Mouse (Mus musculus): Measurements from ENCODE around the gene Wfdc18.

The Wfdc18 gene

DNA sequence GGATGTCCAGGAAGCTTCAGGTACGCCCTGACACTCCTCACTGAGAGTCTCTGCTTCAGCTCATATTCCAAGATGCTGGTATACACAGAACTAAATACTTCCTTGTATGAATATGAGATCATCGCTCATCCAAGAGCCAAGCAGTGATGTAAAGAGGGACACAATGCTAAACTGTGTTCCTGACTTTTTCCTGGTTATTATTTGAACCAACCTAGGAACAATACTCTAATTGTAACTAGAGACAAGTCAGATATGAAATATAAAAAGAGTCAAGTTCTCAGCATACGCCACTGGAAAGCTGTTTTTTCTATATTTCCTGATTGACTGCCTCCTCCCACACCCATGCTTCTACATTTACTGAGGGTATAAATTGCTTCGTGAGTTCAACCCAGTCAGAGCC lies at the start of gene Wfdc18:
Gene Wfdc18 (plus strand): TSS at position 301 of the 400 bp plus-strand sequence.
- DNase-seq (ENCODE audit: low spot score in 2 of 2) = no peak

DNA sequence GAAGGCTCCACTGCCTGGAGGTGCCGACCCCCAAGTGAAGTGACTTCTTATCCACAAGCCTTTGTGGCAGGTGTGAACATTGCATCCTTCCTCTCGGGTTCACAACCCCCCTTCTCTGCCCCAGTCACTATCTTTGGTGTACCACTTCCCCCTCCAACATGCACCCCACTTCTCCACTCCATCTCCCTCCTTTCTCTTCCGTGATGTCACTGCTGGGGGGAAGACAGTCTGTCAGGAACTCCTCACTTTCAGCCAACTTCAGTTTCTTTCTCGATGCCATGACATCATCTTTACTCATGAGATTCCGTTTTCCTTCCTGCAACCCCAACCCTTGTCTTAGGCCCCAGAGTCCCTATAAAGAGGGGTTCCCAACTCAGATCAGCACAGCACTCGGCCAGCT lies 46.6 kb upstream of the Wfdc18 start, which contains the start of gene Ccl4:
Gene Ccl4 (plus strand): TSS at position 381 of the 400 bp plus-strand sequence.
- peak; percentile 5 to 19 for DNase-seq (ENCODE audit: low spot score in 2 of 2)

DNA sequence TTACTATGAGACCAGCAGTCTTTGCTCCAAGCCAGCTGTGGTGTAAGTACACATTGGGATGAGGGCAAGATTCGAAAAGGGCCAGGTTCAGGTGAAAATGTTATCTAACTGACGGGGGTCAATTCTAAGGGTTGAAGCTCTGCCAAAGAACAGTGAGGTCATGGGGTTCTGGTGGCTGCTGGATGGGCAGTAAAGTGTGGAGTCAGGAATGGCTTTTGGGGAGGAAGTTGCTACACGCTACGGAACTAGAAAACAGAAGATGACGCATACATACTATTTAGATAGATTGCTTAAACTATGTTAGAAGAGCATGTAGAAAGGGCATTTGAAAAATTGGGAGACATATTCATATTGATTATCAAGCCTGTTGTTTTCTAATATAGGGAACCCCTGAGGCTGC lies 45.3 kb upstream of the Wfdc18 start:
- DNase-seq (ENCODE audit: low spot score in 2 of 2) = no peak

DNA sequence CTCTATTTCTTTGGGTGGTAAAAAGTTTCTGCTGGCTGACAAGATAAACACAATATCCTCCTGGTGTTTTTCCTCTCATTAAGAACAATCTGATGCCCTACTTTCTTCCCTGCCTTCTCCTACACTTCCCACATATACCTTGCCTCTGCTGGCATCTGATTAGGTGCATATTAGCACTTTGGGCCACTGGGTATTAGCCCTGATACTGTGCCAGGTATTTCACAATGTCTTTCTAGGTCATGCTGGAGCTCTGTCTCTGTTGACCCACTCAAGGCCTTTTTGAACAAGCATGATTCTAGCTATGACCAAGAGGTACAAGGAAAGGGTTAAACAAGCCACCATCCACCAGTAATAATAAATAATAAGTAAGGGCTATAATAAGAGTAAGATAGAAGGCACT lies 37.1 kb upstream of the Wfdc18 start:
- no peak for DNase-seq (ENCODE audit: low spot score in 2 of 2)

DNA sequence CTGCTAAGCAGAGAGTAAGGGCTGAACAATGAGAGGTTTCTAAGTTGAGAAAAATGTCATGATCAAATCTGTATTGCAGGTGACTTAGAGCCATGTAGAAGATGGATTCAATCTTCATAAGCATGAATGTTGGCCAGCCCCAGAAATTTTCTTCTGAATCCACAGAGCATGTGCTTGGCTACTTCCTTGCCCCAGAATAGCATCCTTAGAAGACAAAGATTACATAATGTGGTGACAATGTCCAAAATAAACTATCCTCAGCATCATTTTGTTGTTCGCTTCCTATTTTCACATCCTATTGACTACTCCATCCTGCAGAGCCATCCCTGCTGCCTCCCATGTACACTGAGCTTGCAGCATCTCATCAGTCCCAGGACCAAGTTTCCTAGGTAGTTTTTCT lies 33.1 kb upstream of the Wfdc18 start:
- DNase-seq (ENCODE audit: low spot score in 2 of 2) = no peak

DNA sequence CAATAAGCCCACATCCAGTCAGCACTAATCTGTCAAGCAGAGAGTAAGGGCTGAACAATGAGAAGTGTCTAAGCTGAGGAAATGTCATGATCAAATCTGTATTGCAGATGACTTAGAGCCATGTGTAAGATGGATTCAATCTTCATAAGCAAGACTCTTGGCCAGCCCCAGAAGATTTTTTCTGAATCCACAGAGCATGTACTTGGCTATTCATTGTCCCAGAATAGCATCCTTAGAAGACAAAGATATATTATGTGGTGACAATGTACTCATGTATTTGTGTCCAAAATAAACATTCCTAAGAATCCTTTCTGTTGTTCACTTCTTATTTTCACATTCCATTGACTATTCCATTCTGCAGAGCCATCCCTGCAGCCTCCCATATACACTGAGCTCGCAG lies 18.9 kb upstream of the Wfdc18 start:
- DNase-seq (ENCODE audit: low spot score in 2 of 2) = no peak

DNA sequence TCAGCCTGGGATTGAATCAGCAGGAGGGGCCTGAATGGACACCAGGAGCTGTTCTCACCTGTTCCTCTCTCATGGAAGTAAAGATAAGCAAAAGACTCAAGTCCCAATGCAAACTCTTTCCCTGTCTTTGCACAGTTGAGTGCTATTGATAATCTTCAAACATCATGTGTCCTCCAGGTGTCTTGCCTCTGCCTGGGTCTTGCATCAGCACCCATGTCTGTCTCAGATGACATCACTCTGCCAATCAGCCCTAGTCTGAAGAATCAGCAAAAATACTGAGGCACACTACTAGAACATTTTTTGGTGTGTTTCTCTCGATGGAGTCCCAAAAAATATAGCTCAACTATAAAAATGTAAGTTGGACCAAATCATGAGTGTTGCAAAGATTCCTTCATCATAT lies 16.8 kb upstream of the Wfdc18 start:
- no peak for DNase-seq (ENCODE audit: low spot score in 2 of 2)

DNA sequence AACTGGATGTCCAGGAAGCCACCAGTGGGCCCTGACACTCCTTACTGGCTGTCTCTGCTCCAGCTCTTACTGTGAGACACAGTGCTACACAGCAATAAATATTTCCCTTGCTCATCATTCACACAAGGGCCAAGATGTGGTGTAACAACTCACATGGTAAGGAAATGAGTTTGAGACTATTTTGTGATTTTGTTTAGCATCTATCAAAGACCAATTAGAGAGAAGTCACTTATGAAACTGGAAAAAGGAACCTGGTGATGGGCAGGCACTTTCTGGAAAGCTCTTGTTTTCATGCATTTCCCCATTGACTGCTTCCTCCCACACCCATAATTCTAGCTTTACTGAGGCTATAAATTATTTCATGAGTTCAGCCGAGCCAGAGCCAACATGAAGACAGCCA lies 5.1 kb upstream of the Wfdc18 start, which contains the start of gene Wfdc17:
Gene Wfdc17 (plus strand): TSS at position 287 of the 400 bp plus-strand sequence.
- no peak for DNase-seq (ENCODE audit: low spot score in 2 of 2)

DNA sequence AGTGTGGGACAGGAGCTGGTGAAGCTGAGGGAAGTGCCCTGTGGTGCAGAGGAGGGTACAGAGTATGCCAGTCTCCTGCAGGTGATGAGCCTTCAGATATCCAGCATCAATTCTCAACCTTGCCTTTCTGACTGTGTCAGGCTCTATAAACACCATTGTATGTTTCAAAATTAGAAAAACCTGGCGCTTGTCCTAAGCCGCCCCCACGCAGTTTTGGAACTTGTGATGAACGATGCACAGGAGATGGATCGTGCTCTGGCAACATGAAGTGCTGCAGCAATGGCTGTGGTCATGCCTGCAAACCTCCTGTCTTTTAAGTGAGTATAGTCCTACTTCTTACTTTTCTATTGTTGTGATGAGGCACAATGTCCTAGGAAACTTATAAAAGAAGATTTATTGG lies 868 bp downstream of the Wfdc18 start:
- no peak for DNase-seq (ENCODE audit: low spot score in 2 of 2)

DNA sequence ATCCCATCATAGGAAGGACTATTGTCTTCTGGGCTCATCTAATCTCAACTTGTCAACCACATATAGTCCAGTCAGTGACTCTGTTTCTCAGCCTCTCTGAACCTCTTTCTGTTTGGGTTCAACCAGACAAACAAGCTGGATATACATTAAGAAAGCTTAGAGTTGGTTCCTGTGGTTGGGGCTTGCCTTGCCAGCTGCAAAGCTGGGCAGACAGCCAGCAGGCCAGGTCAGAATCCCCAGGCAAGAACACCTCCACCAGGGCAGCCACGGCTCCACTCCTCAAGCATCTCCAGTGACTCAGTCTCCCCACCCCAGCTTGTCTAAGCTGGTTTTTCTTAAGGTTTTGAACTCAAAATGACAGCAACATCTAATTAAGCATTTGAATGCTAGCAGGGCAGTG lies 3.9 kb downstream of the Wfdc18 start:
- no peak for DNase-seq (ENCODE audit: low spot score in 2 of 2)

DNA sequence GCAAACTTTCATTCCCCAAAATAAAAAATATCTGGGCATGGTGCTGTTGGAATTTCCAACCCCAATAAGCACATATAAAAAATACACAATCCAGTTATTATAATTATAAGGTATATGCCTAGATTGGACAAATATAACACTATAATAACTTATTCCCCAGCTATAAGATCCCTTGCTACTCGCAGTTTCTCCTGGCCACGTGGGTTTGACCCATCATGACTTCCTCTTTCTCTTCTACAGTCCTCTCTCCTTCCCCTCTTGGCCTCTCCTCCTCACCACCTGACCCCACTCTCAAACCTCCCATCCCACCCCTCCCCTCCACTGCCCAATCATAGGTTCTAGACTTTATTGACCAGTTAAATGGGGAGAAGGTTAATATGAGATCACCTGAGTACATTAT lies 5.1 kb downstream of the Wfdc18 start:
- DNase-seq (ENCODE audit: low spot score in 2 of 2) = no peak

DNA sequence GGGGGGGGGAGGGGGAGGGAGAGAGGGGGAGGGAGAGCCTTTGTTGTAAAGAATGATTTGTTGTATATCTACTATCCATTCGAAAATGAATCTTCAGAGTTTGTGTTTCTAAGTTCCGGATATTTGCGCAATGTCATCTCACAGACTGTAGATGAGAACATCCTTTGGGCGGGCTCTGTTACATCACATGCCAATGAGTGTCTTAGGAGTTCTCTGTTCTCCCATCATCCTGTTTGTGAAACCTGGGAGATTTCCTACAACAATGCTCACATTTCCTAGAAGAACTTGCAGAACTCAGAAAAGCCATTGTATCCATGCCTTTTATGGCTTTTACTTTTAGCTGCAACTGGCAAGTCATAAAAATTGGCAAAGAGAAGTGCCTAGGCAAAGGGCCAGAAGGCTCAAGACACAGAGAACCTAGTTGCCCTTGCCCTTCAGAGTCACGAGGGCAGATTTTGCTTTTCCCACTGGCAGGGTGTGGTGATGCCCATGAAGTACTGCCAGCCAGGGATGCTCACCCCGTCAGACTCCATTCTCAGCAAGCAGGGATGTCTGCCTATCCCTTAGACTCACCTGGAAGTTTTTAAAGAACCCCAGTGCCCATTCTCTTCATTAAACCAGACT lies 8.3 kb downstream of the Wfdc18 start:
- no peak for DNase-seq (ENCODE audit: low spot score in 2 of 2)

DNA sequence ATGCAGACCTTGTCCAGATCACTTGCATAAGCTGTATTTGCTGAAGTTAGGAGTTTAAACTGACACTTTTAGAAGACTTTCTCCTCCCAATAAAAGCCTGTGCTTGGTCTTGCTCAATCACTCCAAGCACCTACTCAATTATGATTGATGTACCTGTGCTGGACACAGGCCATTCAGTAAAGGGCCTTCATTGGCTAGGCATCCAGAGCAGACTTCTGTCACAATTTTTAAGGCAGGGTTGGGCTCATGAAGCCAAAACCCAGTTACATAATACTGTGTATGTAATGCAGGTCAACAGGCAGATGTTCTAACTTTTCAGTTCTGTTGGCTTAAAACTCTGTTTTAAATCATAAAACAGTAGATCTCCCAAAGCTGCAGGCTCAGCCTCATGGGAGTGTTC lies 12.0 kb downstream of the Wfdc18 start:
- no peak for DNase-seq (ENCODE audit: low spot score in 2 of 2)

DNA sequence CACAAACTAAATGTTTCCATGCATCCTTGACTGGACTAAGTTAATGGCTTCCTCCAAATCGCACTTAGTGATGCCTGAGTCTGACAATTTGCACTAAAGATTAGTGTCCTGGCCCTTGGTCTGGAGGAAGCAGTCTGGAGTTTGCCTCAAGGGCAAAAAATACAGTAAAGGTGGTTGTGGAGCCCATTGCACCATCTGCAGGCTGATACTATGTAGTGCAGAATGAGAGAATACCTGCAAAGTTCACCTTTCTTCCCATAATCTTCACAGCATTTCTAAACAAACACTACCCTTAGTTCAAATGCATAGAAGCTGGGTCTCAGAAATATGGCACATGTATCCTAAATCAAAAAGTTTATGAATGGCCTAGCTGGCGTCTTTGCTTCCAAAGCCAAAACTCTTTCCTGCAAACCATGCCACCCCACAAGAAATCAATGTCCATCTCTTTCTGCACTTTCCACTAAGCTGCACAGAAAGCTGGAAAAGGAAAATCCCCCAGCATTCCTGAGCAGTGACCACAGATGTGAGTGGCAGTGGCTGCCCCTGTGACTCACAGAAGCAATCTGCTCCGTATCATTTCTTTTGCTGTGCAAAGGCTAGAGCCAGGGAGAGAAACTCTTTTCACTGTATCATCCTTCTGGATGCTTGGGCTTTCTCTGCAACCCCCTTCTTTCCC lies 20.1 kb downstream of the Wfdc18 start:
- no peak for DNase-seq (ENCODE audit: low spot score in 2 of 2)

DNA sequence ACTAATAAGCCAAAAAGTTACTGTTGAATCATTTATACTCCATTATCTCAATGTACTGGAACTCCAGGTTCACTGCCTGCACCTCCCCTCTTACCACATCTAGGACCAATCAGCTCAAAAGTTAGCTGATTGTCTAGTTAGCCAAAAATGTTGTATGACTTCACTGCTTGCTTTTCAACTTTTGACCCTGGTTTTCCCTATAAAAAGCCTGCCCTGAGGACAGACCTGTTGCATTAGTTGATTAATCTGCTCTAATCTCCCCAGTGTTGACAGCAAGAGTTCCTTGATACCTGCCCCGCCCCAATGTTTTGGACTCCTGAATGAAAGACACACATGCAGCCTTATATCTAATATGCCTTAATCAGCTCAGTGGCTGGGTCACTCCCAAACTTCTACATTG lies 22.3 kb downstream of the Wfdc18 start:
- DNase-seq (ENCODE audit: low spot score in 2 of 2) = no peak

DNA sequence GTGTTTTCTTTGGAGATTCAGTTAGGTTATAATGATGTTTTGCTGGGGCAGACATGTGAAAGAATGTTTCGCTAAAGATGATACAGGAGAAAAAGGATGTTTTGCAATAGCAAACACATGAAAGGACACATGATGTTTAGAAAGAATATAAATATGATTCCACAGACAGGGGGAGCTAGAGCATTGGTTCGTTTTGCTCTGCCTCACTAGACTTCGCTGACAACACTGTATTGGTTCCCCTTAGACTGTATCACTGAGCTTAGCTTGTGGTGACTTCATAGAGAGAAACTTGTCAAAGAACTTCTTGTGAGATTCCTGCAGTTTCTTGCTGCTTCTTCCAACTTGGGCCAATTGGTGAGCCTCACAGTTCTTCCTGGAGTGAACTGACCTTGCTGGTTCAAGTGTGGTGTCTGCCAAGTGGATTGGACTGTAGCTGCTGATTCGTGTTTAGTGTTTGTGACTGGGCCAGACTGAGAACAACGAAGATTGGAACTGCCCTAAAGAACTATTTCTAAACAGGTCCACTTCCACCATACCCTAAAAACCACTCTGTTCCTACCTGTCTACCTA lies 24.3 kb downstream of the Wfdc18 start:
- no peak for DNase-seq (ENCODE audit: low spot score in 2 of 2)

DNA sequence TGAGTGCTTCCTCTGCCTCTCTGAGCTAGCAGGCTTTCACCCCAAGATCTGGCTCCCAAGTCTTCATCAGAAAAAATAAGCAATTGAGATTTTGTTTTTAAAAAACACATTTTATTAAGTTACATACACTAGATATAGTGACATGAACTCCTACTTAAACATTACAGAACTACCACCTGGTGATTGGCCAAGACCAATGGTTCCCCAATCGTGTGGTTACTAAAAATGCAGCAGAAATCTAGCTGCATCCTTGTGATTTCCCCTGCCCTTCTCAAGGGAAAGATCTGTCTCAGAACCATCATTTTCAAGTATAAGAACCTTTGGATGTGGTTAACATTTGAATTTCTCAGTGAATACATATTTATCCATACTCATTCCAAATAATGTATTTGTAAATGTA lies 25.4 kb downstream of the Wfdc18 start:
- DNase-seq (ENCODE audit: low spot score in 2 of 2) = no peak

DNA sequence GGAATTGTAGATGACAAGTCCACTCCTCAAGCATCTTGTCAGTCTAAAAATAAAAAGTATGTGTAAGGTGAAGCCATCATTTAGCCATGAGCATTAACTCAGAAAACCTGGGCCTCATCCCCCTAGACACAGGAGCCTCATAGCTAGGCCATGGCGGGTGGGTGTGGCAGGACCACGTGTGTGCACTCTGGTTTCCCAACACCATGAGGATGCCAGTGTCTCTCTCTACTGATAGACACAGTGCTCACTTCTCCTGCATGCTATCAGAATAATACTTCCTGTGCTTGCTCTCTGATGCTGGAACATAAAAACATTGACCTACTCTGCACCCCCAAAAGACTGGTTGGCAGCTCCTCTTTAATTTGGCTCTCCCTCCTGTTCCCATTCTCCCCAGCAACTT lies 27.1 kb downstream of the Wfdc18 start:
- no peak for DNase-seq (ENCODE audit: low spot score in 2 of 2)

DNA sequence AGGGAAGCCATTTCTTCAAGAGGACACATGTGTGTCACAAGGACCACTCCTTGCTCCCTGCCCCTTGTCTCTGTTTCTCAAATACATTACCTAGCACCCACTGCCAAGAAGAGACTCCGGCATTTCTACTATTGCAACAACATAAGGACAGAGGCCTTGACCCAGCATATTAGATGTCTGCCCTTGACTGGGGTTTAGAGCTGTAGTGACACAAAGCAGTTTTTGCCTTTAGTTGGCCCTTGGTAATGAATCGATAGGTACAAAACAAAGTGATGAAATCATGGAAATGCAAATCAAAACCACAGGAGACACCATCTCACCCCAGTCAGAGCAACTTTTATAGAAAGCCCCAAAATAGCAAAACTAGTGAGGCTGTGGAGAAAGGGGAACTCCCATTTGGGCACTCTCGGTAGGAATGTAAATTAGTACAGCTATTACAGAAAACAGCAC lies 28.3 kb downstream of the Wfdc18 start:
- DNase-seq (ENCODE audit: low spot score in 2 of 2) = no peak

DNA sequence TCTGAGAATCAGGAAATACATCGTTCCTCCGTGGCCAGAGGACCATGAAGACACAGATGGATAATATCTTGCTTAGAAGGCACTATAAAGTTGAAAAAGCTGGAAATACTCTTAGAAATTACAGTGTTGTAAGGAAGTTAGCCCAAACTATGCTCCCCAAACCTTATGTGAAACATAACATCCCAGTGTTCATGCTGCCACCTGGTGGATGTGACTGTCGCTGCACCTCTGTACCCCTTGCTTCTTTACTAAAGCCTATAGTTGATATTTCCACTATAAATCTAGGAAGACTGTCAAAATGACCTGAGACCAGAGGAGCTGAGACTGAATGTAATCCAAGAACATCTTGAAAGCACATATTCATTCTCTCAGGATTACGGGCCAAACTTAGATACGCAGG lies 30.4 kb downstream of the Wfdc18 start:
- DNase-seq (ENCODE audit: low spot score in 2 of 2) = peak; percentile 22 to 74

DNA sequence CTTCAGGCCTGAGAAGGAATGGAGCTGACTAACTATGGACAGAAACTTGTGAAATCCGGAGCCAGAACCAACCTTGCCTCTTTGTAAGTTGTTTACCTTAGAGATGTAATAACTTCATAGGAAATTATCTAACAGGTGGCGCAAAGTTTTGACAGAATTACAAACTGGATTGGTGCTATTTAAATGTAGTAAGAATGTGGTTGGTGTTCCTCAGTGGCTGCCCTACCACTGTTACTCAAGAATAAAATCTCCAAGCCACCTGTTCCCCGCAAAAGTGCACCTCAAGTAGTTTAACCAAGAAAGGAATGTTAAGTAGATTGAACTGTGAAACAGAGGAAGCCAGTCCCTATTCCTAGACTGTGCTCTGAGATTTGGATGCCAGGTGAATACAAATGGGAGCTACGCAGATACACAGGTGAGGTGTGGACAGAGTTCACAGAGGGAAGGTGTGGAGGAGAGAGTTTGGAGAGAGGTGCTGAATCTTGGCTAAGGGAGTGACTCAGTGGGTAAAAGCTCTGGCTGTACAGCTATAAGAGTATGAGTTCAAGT lies 31.7 kb downstream of the Wfdc18 start:
- no peak for DNase-seq (ENCODE audit: low spot score in 2 of 2)

DNA sequence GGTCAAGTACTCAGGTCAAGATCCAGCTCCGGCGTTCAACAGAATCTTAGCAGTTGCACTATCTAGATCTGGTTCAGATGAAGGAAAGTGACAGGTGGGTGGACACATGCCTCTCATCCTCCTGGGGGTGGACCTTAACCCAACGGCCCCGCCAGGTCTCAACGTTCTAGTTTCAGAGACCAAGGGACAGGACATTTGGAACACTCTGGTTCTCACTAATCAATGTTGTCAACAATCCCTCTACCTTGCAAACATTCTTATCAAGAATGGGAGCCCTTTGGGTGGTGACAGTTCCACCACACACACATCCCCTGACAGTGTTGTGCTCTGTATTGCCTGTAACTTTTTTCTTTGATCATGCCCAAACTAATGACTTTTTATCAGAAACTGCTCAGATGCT lies 33.0 kb downstream of the Wfdc18 start:
- DNase-seq (ENCODE audit: low spot score in 2 of 2) = no peak
